Mouse (Mus musculus): ENCODE measurements around the gene Boll. TPM values are rescaled to one million over a fixed set of nuclear protein-coding genes. Genes with fewer than 3 reads are reported as not detected.
A peak's percentile ranks its signal among the peaks of the same experiment; 100 is the strongest.

Gene Boll
- polyA plus RNA-seq, 1 experiment from 2014 or later: 0.39 TPM

- no peaks in the 10 kb centered on the region for H3K27me3 ChIP-seq (ENCODE audit: control insufficient read depth, insufficient read depth, low read length)
- H3K36me3 ChIP-seq (ENCODE audit: control insufficient read depth, insufficient read depth, low read length): no peaks in the 10 kb centered on the region
- peak within 1 kb of the TSS; percentile 66 for H3K4me2 ChIP-seq (ENCODE audit: low read length)
- no peaks in the 10 kb centered on the region for H3K9me3 ChIP-seq (ENCODE audit: control insufficient read depth, low read length)
- H3K4me3 ChIP-seq (ENCODE audit: control insufficient read depth in 1 of 2, insufficient read depth in 1 of 2, low read depth in 1 of 2, low read length in 2 of 2): peak within 1 kb of the TSS; percentile 49 to 50
- H3K4me1 ChIP-seq (ENCODE audit: control insufficient read depth in 2 of 2, insufficient read depth in 2 of 2, low read length in 2 of 2): peaks cover 5 to 11% of the 10 kb centered on the region in 2 experiments
- 4% methylated on average over 26 of the region's 26 CpGs for WGBS
- peak within 1 kb of the TSS; percentile 66 to 69 for H3K27ac ChIP-seq (replicated peaks in 1 of 2; ENCODE audit: control insufficient read depth in 1 of 2, insufficient read depth in 1 of 2, low read depth in 2 of 2, low read length in 2 of 2)
- H3K9ac ChIP-seq (ENCODE audit: low read length): peak within 1 kb of the TSS; percentile 78
- ATAC-seq (ENCODE audit: insufficient number of reproducible peaks, insufficient read depth, low FRiP score, low read depth): peak; percentile 63; the same call in 1 of the 2 replicates
Observed at GRCm38 (mm10) chr1:55226011-55226857, 137.0 kb downstream of the Boll start, which contains the start of gene Rftn2. Rftn2 (minus strand) TSS chr1:55226782.

- H3K9ac ChIP-seq (ENCODE audit: low read length): peak overlapping the region; percentile 78
- peaks cover 9 to 16% of the 10 kb centered on the region in 2 experiments for H3K4me1 ChIP-seq (ENCODE audit: control insufficient read depth in 2 of 2, insufficient read depth in 2 of 2, low read length in 2 of 2)
- ATAC-seq (ENCODE audit: insufficient number of reproducible peaks, insufficient read depth, low FRiP score, low read depth): no peak
- H3K4me3 ChIP-seq (ENCODE audit: control insufficient read depth in 1 of 2, insufficient read depth in 1 of 2, low read depth in 1 of 2, low read length in 2 of 2): peak overlapping the region; percentile 42 to 49
- peak overlapping the region; percentile 28 to 46; a peak in 2 of 4 replicates for H3K27ac ChIP-seq (replicated peaks in 1 of 2; ENCODE audit: control insufficient read depth in 1 of 2, insufficient read depth in 1 of 2, low read depth in 2 of 2, low read length in 2 of 2)
- H3K27me3 ChIP-seq (ENCODE audit: control insufficient read depth, insufficient read depth, low read length): no peaks in the 10 kb centered on the region
- no peaks in the 10 kb centered on the region for H3K9me3 ChIP-seq (ENCODE audit: control insufficient read depth, low read length)
- H3K4me2 ChIP-seq (ENCODE audit: low read length): peak overlapping the region; percentile 66
- WGBS: 54% methylated on average over 3 of the region's 3 CpGs
- H3K36me3 ChIP-seq (ENCODE audit: control insufficient read depth, insufficient read depth, low read length): no peaks in the 10 kb centered on the region
Observed at GRCm38 (mm10) chr1:55225398-55225797, 137.9 kb downstream of the Boll start.

DNA sequence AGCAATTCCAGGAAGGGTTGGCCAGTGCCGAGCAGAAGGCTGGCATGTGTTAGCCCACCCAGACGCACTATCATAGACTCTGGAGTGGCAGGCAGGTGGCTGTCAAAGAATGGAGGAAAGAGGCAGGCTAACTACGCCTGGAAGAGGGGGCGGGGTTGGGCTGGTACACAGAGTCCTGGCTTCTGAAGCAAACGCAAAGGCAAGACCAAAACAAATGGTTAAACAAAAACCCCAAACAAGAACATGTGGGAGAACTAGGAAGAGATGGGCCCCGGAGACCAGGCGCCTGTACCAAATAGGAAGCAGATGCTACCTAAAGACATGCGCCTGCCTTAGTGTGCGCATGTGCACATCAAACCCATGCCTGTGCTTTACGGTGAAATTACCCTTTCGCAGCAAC lies 139.2 kb downstream of the Boll start:
- Histone ChIP-seq H3K4me1 (ENCODE audit: control insufficient read depth in 2 of 2, insufficient read depth in 2 of 2, low read length in 2 of 2) (peaks cover 9 to 16% of the 10 kb centered on the region in 2 experiments), H3K27ac (replicated peaks in 1 of 2; ENCODE audit: control insufficient read depth in 1 of 2, insufficient read depth in 1 of 2, low read depth in 2 of 2, low read length in 2 of 2) (no peak overlapping the region), H3K4me3 (ENCODE audit: control insufficient read depth in 1 of 2, insufficient read depth in 1 of 2, low read depth in 1 of 2, low read length in 2 of 2) (no peak overlapping the region), H3K9me3 (ENCODE audit: control insufficient read depth, low read length) (no peaks in the 10 kb centered on the region), H3K27me3 (ENCODE audit: control insufficient read depth, insufficient read depth, low read length) (no peaks in the 10 kb centered on the region), H3K36me3 (ENCODE audit: control insufficient read depth, insufficient read depth, low read length) (no peaks in the 10 kb centered on the region), H3K9ac (ENCODE audit: low read length) (no peak overlapping the region), H3K4me2 (ENCODE audit: low read length) (peak overlapping the region; percentile 66)
- no peak for ATAC-seq (ENCODE audit: insufficient number of reproducible peaks, insufficient read depth, low FRiP score, low read depth)
- whole genome bisulfite sequencing: 78% methylated on average over 11 of the region's 11 CpGs

- no peak for ATAC-seq (ENCODE audit: insufficient number of reproducible peaks, insufficient read depth, low FRiP score, low read depth)
- no peak overlapping the region for H3K4me2 ChIP-seq (ENCODE audit: low read length)
- no peak overlapping the region for H3K27ac ChIP-seq (replicated peaks in 1 of 2; ENCODE audit: control insufficient read depth in 1 of 2, insufficient read depth in 1 of 2, low read depth in 2 of 2, low read length in 2 of 2)
- H3K36me3 ChIP-seq (ENCODE audit: control insufficient read depth, insufficient read depth, low read length): no peaks in the 10 kb centered on the region
- peaks cover 9 to 16% of the 10 kb centered on the region in 2 experiments for H3K4me1 ChIP-seq (ENCODE audit: control insufficient read depth in 2 of 2, insufficient read depth in 2 of 2, low read length in 2 of 2)
- WGBS: 88% methylated on average over 7 of the region's 7 CpGs
- no peak overlapping the region for H3K9ac ChIP-seq (ENCODE audit: low read length)
- no peaks in the 10 kb centered on the region for H3K9me3 ChIP-seq (ENCODE audit: control insufficient read depth, low read length)
- no peak overlapping the region for H3K4me3 ChIP-seq (ENCODE audit: control insufficient read depth in 1 of 2, insufficient read depth in 1 of 2, low read depth in 1 of 2, low read length in 2 of 2)
- H3K27me3 ChIP-seq (ENCODE audit: control insufficient read depth, insufficient read depth, low read length): no peaks in the 10 kb centered on the region
Observed at GRCm38 (mm10) chr1:55223026-55223425, 140.2 kb downstream of the Boll start.

GRCm38 (mm10) chr1:55221352-55221751 lies 141.9 kb downstream of the Boll start:
- Histone ChIP-seq H3K4me1 (ENCODE audit: control insufficient read depth in 2 of 2, insufficient read depth in 2 of 2, low read length in 2 of 2) (peaks cover 9 to 27% of the 10 kb centered on the region in 2 experiments), H3K27me3 (ENCODE audit: control insufficient read depth, insufficient read depth, low read length) (no peaks in the 10 kb centered on the region), H3K36me3 (ENCODE audit: control insufficient read depth, insufficient read depth, low read length) (no peaks in the 10 kb centered on the region), H3K27ac (replicated peaks in 1 of 2; ENCODE audit: control insufficient read depth in 1 of 2, insufficient read depth in 1 of 2, low read depth in 2 of 2, low read length in 2 of 2) (peak overlapping the region; percentile 40 to 50; a peak in 3 of 4 replicates), H3K4me3 (ENCODE audit: control insufficient read depth in 1 of 2, insufficient read depth in 1 of 2, low read depth in 1 of 2, low read length in 2 of 2) (no peak overlapping the region), H3K4me2 (ENCODE audit: low read length) (peak overlapping the region; percentile 35), H3K9me3 (ENCODE audit: control insufficient read depth, low read length) (no peaks in the 10 kb centered on the region), H3K9ac (ENCODE audit: low read length) (no peak overlapping the region)
- 54% methylated on average over 4 of the region's 4 CpGs for WGBS
- peak; percentile 58; the same call in 1 of the 2 replicates for ATAC-seq (ENCODE audit: insufficient number of reproducible peaks, insufficient read depth, low FRiP score, low read depth)

DNA sequence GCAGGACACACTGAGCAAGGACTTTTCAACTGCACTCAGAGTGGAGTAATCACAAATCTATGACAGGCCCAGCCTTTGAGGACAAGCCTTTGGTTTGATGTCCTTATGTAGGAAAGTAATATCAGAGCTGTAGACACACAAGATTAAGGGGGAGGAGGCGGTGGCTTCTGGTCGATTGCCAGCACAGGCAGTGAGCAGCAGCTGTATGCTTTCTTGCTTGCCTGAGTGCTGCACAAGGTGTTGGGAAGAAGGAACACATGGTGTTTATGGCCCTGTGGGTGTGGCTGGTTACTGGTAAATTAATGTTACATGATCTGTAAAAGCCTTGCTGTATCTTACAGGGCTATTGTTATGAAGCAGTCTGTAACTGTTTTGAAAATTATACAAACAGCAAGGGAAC lies 146.1 kb downstream of the Boll start:
- 37% methylated on average over 2 of the region's 2 CpGs for WGBS
- no peak for ATAC-seq (ENCODE audit: insufficient number of reproducible peaks, insufficient read depth, low FRiP score, low read depth)
- H3K36me3 ChIP-seq (ENCODE audit: control insufficient read depth, insufficient read depth, low read length): no peaks in the 10 kb centered on the region

GRCm38 (mm10) chr1:55215185-55215813 lies 148.0 kb downstream of the Boll start:
- Histone ChIP-seq H3K27ac (replicated peaks in 1 of 2; ENCODE audit: control insufficient read depth in 1 of 2, insufficient read depth in 1 of 2, low read depth in 2 of 2, low read length in 2 of 2) (no peak overlapping the region), H3K4me3 (ENCODE audit: control insufficient read depth in 1 of 2, insufficient read depth in 1 of 2, low read depth in 1 of 2, low read length in 2 of 2) (no peak overlapping the region), H3K4me1 (ENCODE audit: control insufficient read depth in 2 of 2, insufficient read depth in 2 of 2, low read length in 2 of 2) (peaks cover 5 to 16% of the 10 kb centered on the region in 2 experiments), H3K27me3 (ENCODE audit: control insufficient read depth, insufficient read depth, low read length) (no peaks in the 10 kb centered on the region), H3K9ac (ENCODE audit: low read length) (no peak overlapping the region), H3K36me3 (ENCODE audit: control insufficient read depth, insufficient read depth, low read length) (no peaks in the 10 kb centered on the region), H3K4me2 (ENCODE audit: low read length) (no peak overlapping the region), H3K9me3 (ENCODE audit: control insufficient read depth, low read length) (no peaks in the 10 kb centered on the region)
- no peak for ATAC-seq (ENCODE audit: insufficient number of reproducible peaks, insufficient read depth, low FRiP score, low read depth)
- 65% methylated on average over 11 of the region's 11 CpGs for WGBS

More for the DNA sequence above, 146.1 kb downstream of the Boll start:
- H3K4me1 ChIP-seq (ENCODE audit: control insufficient read depth in 2 of 2, insufficient read depth in 2 of 2, low read length in 2 of 2): peaks cover 7 to 24% of the 10 kb centered on the region in 2 experiments
- H3K4me3 ChIP-seq (ENCODE audit: control insufficient read depth in 1 of 2, insufficient read depth in 1 of 2, low read depth in 1 of 2, low read length in 2 of 2): no peak overlapping the region
- no peak overlapping the region for H3K4me2 ChIP-seq (ENCODE audit: low read length)
- no peaks in the 10 kb centered on the region for H3K27me3 ChIP-seq (ENCODE audit: control insufficient read depth, insufficient read depth, low read length)
- no peak overlapping the region for H3K9ac ChIP-seq (ENCODE audit: low read length)
- H3K9me3 ChIP-seq (ENCODE audit: control insufficient read depth, low read length): no peaks in the 10 kb centered on the region
- H3K27ac ChIP-seq (replicated peaks in 1 of 2; ENCODE audit: control insufficient read depth in 1 of 2, insufficient read depth in 1 of 2, low read depth in 2 of 2, low read length in 2 of 2): peak overlapping the region in 1 of 2 experiments; percentile 37; a peak in 1 of 4 replicates
